Mouse (Mus musculus) lung, embryonic 15.5 days (tissue): ENCODE measurements around the gene Fndc3b. TPM values are rescaled to one million over a fixed set of nuclear protein-coding genes. Genes with fewer than 3 reads are reported as not detected.
"Not testable (repeated sequence)": the region's sequence is repeated elsewhere in the genome, so short reads cannot be mapped to it uniquely, and the experiment has no call there.

Experiments used
- ATAC-seq: fragments of 200-750 bp; cut with Nextera tagmentation; 2 replicates; pipeline ENCODE4 v1.8.0; 2017; ENCODE audit warnings: moderate number of reproducible peaks, borderline replicate concordance; ENCODE audit not compliant: low FRiP score, low TSS enrichment; ENCODE audit errors: extremely low read depth
- H3K27ac ChIP-seq: fragments of 300-500 bp; sonication (generic); 2 replicates; pipeline ENCODE4 v1.5.1; 2015; ENCODE audit warnings: moderate library complexity, mild to moderate bottlenecking, inconsistent platforms
- H3K27me3 ChIP-seq: fragments of 300-500 bp; sonication (generic); 2 replicates; pipeline ENCODE4 v1.6.1; 2015; ENCODE audit warnings: inconsistent platforms
- H3K36me3 ChIP-seq: fragments of 300-500 bp; sonication (generic); 2 replicates; pipeline ENCODE4 v1.6.1; 2015; ENCODE audit warnings: inconsistent platforms
- H3K4me1 ChIP-seq: fragments of 300-500 bp; sonication (generic); 2 replicates; pipeline ENCODE4 v1.6.1; 2015; ENCODE audit warnings: inconsistent platforms
- H3K4me2 ChIP-seq: fragments of 300-500 bp; sonication (generic); 2 replicates; pipeline ENCODE4 v1.6.1; 2015; ENCODE audit warnings: inconsistent platforms, mild to moderate bottlenecking, moderate library complexity
- H3K4me3 ChIP-seq: fragments of 300-500 bp; sonication (generic); 2 replicates; pipeline ENCODE4 v1.5.1; 2015; ENCODE audit warnings: mild to moderate bottlenecking, inconsistent platforms
- H3K9ac ChIP-seq: fragments of 300-500 bp; sonication (generic); 2 replicates; pipeline ENCODE4 v1.6.1; 2015; ENCODE audit warnings: inconsistent platforms
- H3K9me3 ChIP-seq: fragments of 300-500 bp; sonication (generic); 2 replicates; pipeline ENCODE4 v1.6.1; 2016; ENCODE audit warnings: inconsistent platforms
- WGBS: fragments of 180-500 bp; shearing (Covaris S2); methylation state at CpG from one replicate; pipeline ENCODE4 v1.1.7; 2015; 5-methylcytosine and 5-hydroxymethylcytosine counted together
- polyA plus RNA-seq: library from polyadenylated mRNA; unstranded; fragments of >200 nt; fragmentation: Nextera tagmentation; extraction: Ambion mirVana; gene quantifications from 2 replicates; pipeline ENCODE4 v1.2.1, GENCODE M21; 2015

The Fndc3b gene
- polyA plus RNA-seq, 1 experiment from 2014 or later: 35.7 TPM

GRCm38 (mm10) chr3:27481738-27482137 lies 229.4 kb downstream of the Fndc3b start:
- no peak overlapping the region for H3K4me3 ChIP-seq
- no peaks in the 10 kb centered on the region for H3K9me3 ChIP-seq
- H3K36me3 ChIP-seq: peaks cover 43% of the 10 kb centered on the region
- 92% methylated on average over 5 of the region's 5 CpGs for WGBS
- ATAC-seq: no peak
- H3K4me2 ChIP-seq: no peak overlapping the region
- H3K9ac ChIP-seq: no peak overlapping the region
- no peaks in the 10 kb centered on the region for H3K27me3 ChIP-seq
- no peaks in the 10 kb centered on the region for H3K4me1 ChIP-seq
- no peak overlapping the region; the same call in 1 of the 2 replicates for H3K27ac ChIP-seq

- Histone ChIP-seq H3K9me3 (no peaks in the 10 kb centered on the region), H3K4me2 (no peak overlapping the region), H3K4me1 (no peaks in the 10 kb centered on the region), H3K36me3 (peaks cover 33% of the 10 kb centered on the region), H3K4me3 (no peak overlapping the region), H3K9ac (no peak overlapping the region), H3K27me3 (no peaks in the 10 kb centered on the region), H3K27ac (peak overlapping the region; percentile 69)
- WGBS: 66% methylated on average over 2 of the region's 2 CpGs
- ATAC-seq: peak; percentile 73; the same call in 1 of the 2 replicates
Observed at GRCm38 (mm10) chr3:27479378-27479777, 231.7 kb downstream of the Fndc3b start.

GRCm38 (mm10) chr3:27478563-27479156 lies 232.4 kb downstream of the Fndc3b start:
- no peaks in the 10 kb centered on the region for H3K4me1 ChIP-seq
- H3K36me3 ChIP-seq: peaks cover 40% of the 10 kb centered on the region
- 83% methylated on average over 16 of the region's 16 CpGs for WGBS
- H3K27ac ChIP-seq: peak overlapping the region; percentile 69; the same call in 1 of the 2 replicates
- H3K27me3 ChIP-seq: no peaks in the 10 kb centered on the region
- no peak overlapping the region for H3K4me2 ChIP-seq
- no peak overlapping the region for H3K4me3 ChIP-seq
- no peaks in the 10 kb centered on the region for H3K9me3 ChIP-seq
- no peak overlapping the region for H3K9ac ChIP-seq
- ATAC-seq: no peak

GRCm38 (mm10) chr3:27477749-27478148 lies 233.4 kb downstream of the Fndc3b start:
- not testable (repeated sequence) for H3K4me3 ChIP-seq, ATAC-seq, H3K9me3 ChIP-seq, H3K27me3 ChIP-seq, H3K9ac ChIP-seq, H3K4me2 ChIP-seq, H3K27ac ChIP-seq, H3K4me1 ChIP-seq
- H3K36me3 ChIP-seq: peaks cover 41% of the 10 kb centered on the region
- WGBS: 79% methylated on average over 3 of the region's 3 CpGs

- 84% methylated on average over 7 of the region's 7 CpGs for WGBS
- H3K9me3 ChIP-seq: no peaks in the 10 kb centered on the region
Observed at GRCm38 (mm10) chr3:27475899-27476298, 235.2 kb downstream of the Fndc3b start.

GRCm38 (mm10) chr3:27473801-27474599 lies 237.1 kb downstream of the Fndc3b start:
- H3K4me3 ChIP-seq: no peak overlapping the region
- no peak overlapping the region for H3K9ac ChIP-seq
- 91% methylated on average over 14 of the region's 14 CpGs for WGBS
- H3K4me2 ChIP-seq: no peak overlapping the region
- H3K27ac ChIP-seq: no peak overlapping the region
- ATAC-seq: no peak
- no peaks in the 10 kb centered on the region for H3K27me3 ChIP-seq
- H3K4me1 ChIP-seq: no peaks in the 10 kb centered on the region; the same call in 1 of the 2 replicates
- no peaks in the 10 kb centered on the region for H3K9me3 ChIP-seq
- H3K36me3 ChIP-seq: peaks cover 35% of the 10 kb centered on the region

More at GRCm38 (mm10) chr3:27475899-27476298, 235.2 kb downstream of the Fndc3b start:
- Histone ChIP-seq H3K4me2 (no peak overlapping the region), H3K36me3 (peaks cover 36% of the 10 kb centered on the region), H3K4me3 (no peak overlapping the region), H3K4me1 (no peaks in the 10 kb centered on the region; the same call in 1 of the 2 replicates), H3K27ac (no peak overlapping the region), H3K9ac (no peak overlapping the region), H3K27me3 (no peaks in the 10 kb centered on the region)
- no peak for ATAC-seq

- no peak overlapping the region for H3K4me3 ChIP-seq
- no peaks in the 10 kb centered on the region for H3K27me3 ChIP-seq
- H3K36me3 ChIP-seq: peaks cover 40% of the 10 kb centered on the region
- H3K9ac ChIP-seq: no peak overlapping the region
- no peak overlapping the region for H3K27ac ChIP-seq
- H3K4me1 ChIP-seq: no peaks in the 10 kb centered on the region; the same call in 1 of the 2 replicates
- H3K9me3 ChIP-seq: no peaks in the 10 kb centered on the region
- H3K4me2 ChIP-seq: no peak overlapping the region
- no peak for ATAC-seq
- 90% methylated on average over 3 of the region's 3 CpGs for WGBS
Observed at GRCm38 (mm10) chr3:27472846-27473245, 238.3 kb downstream of the Fndc3b start.

- no peak overlapping the region for H3K4me3 ChIP-seq
- H3K4me2 ChIP-seq: no peak overlapping the region
- no peaks in the 10 kb centered on the region for H3K9me3 ChIP-seq
- WGBS: 64% methylated on average over 8 of the region's 8 CpGs
- H3K36me3 ChIP-seq: peaks cover 46% of the 10 kb centered on the region
- H3K4me1 ChIP-seq: no peaks in the 10 kb centered on the region; the same call in 1 of the 2 replicates
- H3K9ac ChIP-seq: no peak overlapping the region
- no peaks in the 10 kb centered on the region for H3K27me3 ChIP-seq
- no peak overlapping the region for H3K27ac ChIP-seq
- ATAC-seq: no peak
Observed at GRCm38 (mm10) chr3:27470781-27471180, 240.3 kb downstream of the Fndc3b start.

GRCm38 (mm10) chr3:27469971-27470370 lies 241.1 kb downstream of the Fndc3b start:
- Histone ChIP-seq H3K36me3 (peaks cover 52% of the 10 kb centered on the region), H3K4me3 (no peak overlapping the region), H3K9ac (no peak overlapping the region), H3K27ac (no peak overlapping the region), H3K4me2 (no peak overlapping the region), H3K27me3 (no peaks in the 10 kb centered on the region), H3K4me1 (no peaks in the 10 kb centered on the region; the same call in 1 of the 2 replicates), H3K9me3 (no peaks in the 10 kb centered on the region)
- WGBS: 85% methylated on average over 8 of the region's 8 CpGs
- ATAC-seq: no peak

GRCm38 (mm10) chr3:27467505-27468020 lies 243.5 kb downstream of the Fndc3b start:
- H3K27ac ChIP-seq: no peak overlapping the region
- no peak overlapping the region for H3K9ac ChIP-seq
- ATAC-seq: no peak
- H3K27me3 ChIP-seq: no peaks in the 10 kb centered on the region
- no peak overlapping the region for H3K4me3 ChIP-seq
- WGBS: 62% methylated on average over 11 of the region's 11 CpGs
- H3K4me1 ChIP-seq: no peaks in the 10 kb centered on the region; the same call in 1 of the 2 replicates
- H3K36me3 ChIP-seq: peaks cover 58% of the 10 kb centered on the region
- H3K9me3 ChIP-seq: no peaks in the 10 kb centered on the region
- H3K4me2 ChIP-seq: no peak overlapping the region

GRCm38 (mm10) chr3:27466297-27466901 lies 244.7 kb downstream of the Fndc3b start:
- no peak overlapping the region for H3K27ac ChIP-seq
- H3K4me3 ChIP-seq: no peak overlapping the region
- H3K9ac ChIP-seq: no peak overlapping the region
- H3K27me3 ChIP-seq: no peaks in the 10 kb centered on the region
- H3K9me3 ChIP-seq: no peaks in the 10 kb centered on the region
- ATAC-seq: no peak
- WGBS: 77% methylated on average over 7 of the region's 7 CpGs
- H3K36me3 ChIP-seq: peaks cover 66% of the 10 kb centered on the region
- no peaks in the 10 kb centered on the region for H3K4me1 ChIP-seq
- H3K4me2 ChIP-seq: no peak overlapping the region
